Mouse (Mus musculus): Measurements from ENCODE around the gene Tex2. TPM values are rescaled to one million over a fixed set of nuclear protein-coding genes. Genes with fewer than 3 reads are reported as not detected.

Gene Tex2
- polyA plus RNA-seq, 1 experiment, result 33.0 TPM

GRCm38 (mm10) chr11:106507638-106508037, 105.6 kb downstream of the Tex2 start:
- Histone ChIP-seq H3K4me1 (ENCODE audit: control insufficient read depth, insufficient read depth, low read length) (0 out of 2 replicates have a peak, but pooled peaks cover 3% of the 10 kb centered on the region), H3K27me3 (replicated peaks; ENCODE audit: control insufficient read depth, insufficient read depth, low read length) (no peaks in the 10 kb centered on the region), H3K4me3 (ENCODE audit: insufficient read depth, low read depth, low read length) (no peak overlapping the region), H3K27ac (ENCODE audit: insufficient read depth, low read depth, low read length) (no peak overlapping the region), H3K36me3 (ENCODE audit: control insufficient read depth, insufficient read depth, low read length) (no peaks in the 10 kb centered on the region; the same call in 1 of the 2 replicates)
- no peak for TF ChIP-seq POLR2A (IDR thresholded peaks at IDR 0.05; ENCODE audit: low read depth, low read length)
- TF ChIP-seq CTCF (conservative IDR thresholded peaks at IDR 0.05; ENCODE audit: insufficient read depth, insufficient read length, low read depth, low read length), result no peak
- no peak for DNase-seq
- WGBS, result 83% methylated on average over 7 of the region's 7 CpGs

- DNase-seq, result no peak
- H3K4me1 ChIP-seq (ENCODE audit: control insufficient read depth, insufficient read depth, low read length), result no peaks in the 10 kb centered on the region
- 85% methylated on average over 6 of the region's 6 CpGs for WGBS
- H3K36me3 ChIP-seq (ENCODE audit: control insufficient read depth, insufficient read depth, low read length), result no peaks in the 10 kb centered on the region; the same call in 1 of the 2 replicates
- no peak overlapping the region for H3K27ac ChIP-seq (ENCODE audit: insufficient read depth, low read depth, low read length)
- no peak overlapping the region for H3K4me3 ChIP-seq (ENCODE audit: insufficient read depth, low read depth, low read length)
- H3K27me3 ChIP-seq (replicated peaks; ENCODE audit: control insufficient read depth, insufficient read depth, low read length), result no peaks in the 10 kb centered on the region
- TF ChIP-seq CTCF (conservative IDR thresholded peaks at IDR 0.05; ENCODE audit: insufficient read depth, insufficient read length, low read depth, low read length) (no peak), POLR2A (IDR thresholded peaks at IDR 0.05; ENCODE audit: low read depth, low read length) (no peak)
Measured at GRCm38 (mm10) chr11:106506211-106506610, 107.0 kb downstream of the Tex2 start.

GRCm38 (mm10) chr11:106504129-106504528, 109.1 kb downstream of the Tex2 start:
- Histone ChIP-seq H3K36me3 (ENCODE audit: control insufficient read depth, insufficient read depth, low read length) (no peaks in the 10 kb centered on the region), H3K27me3 (replicated peaks; ENCODE audit: control insufficient read depth, insufficient read depth, low read length) (no peaks in the 10 kb centered on the region), H3K4me3 (ENCODE audit: insufficient read depth, low read depth, low read length) (no peak overlapping the region), H3K4me1 (ENCODE audit: control insufficient read depth, insufficient read depth, low read length) (no peaks in the 10 kb centered on the region; the same call in 1 of the 2 replicates), H3K27ac (ENCODE audit: insufficient read depth, low read depth, low read length) (no peak overlapping the region)
- no peak for TF ChIP-seq POLR2A (IDR thresholded peaks at IDR 0.05; ENCODE audit: low read depth, low read length)
- TF ChIP-seq CTCF (conservative IDR thresholded peaks at IDR 0.05; ENCODE audit: insufficient read depth, insufficient read length, low read depth, low read length), result no peak
- no peak for DNase-seq

GRCm38 (mm10) chr11:106503425-106503717, 109.9 kb downstream of the Tex2 start:
- Histone ChIP-seq H3K4me1 (ENCODE audit: control insufficient read depth, insufficient read depth, low read length) (no peaks in the 10 kb centered on the region; the same call in 1 of the 2 replicates), H3K4me3 (ENCODE audit: insufficient read depth, low read depth, low read length) (no peak overlapping the region), H3K36me3 (ENCODE audit: control insufficient read depth, insufficient read depth, low read length) (no peaks in the 10 kb centered on the region), H3K27me3 (replicated peaks; ENCODE audit: control insufficient read depth, insufficient read depth, low read length) (no peaks in the 10 kb centered on the region), H3K27ac (ENCODE audit: insufficient read depth, low read depth, low read length) (no peak overlapping the region)
- no peak for DNase-seq
- WGBS, result 81% methylated on average over 4 of the region's 4 CpGs
- TF ChIP-seq POLR2A (IDR thresholded peaks at IDR 0.05; ENCODE audit: low read depth, low read length) (no peak), CTCF (conservative IDR thresholded peaks at IDR 0.05; ENCODE audit: insufficient read depth, insufficient read length, low read depth, low read length) (no peak)

- Histone ChIP-seq H3K36me3 (ENCODE audit: control insufficient read depth, insufficient read depth, low read length) (no peaks in the 10 kb centered on the region), H3K27me3 (replicated peaks; ENCODE audit: control insufficient read depth, insufficient read depth, low read length) (no peaks in the 10 kb centered on the region), H3K4me3 (ENCODE audit: insufficient read depth, low read depth, low read length) (no peak overlapping the region), H3K27ac (ENCODE audit: insufficient read depth, low read depth, low read length) (no peak overlapping the region), H3K4me1 (ENCODE audit: control insufficient read depth, insufficient read depth, low read length) (no peaks in the 10 kb centered on the region; the same call in 1 of the 2 replicates)
- 66% methylated on average over 13 of the region's 13 CpGs for WGBS
- TF ChIP-seq CTCF (conservative IDR thresholded peaks at IDR 0.05; ENCODE audit: insufficient read depth, insufficient read length, low read depth, low read length) (no peak), POLR2A (IDR thresholded peaks at IDR 0.05; ENCODE audit: low read depth, low read length) (no peak)
- no peak for DNase-seq
Measured at GRCm38 (mm10) chr11:106502631-106503424, 110.4 kb downstream of the Tex2 start.

GRCm38 (mm10) chr11:106502159-106502505, 111.1 kb downstream of the Tex2 start:
- H3K27ac ChIP-seq (ENCODE audit: insufficient read depth, low read depth, low read length), result no peak overlapping the region
- H3K4me3 ChIP-seq (ENCODE audit: insufficient read depth, low read depth, low read length), result no peak overlapping the region
- no peak for DNase-seq
- H3K36me3 ChIP-seq (ENCODE audit: control insufficient read depth, insufficient read depth, low read length), result no peaks in the 10 kb centered on the region
- no peaks in the 10 kb centered on the region for H3K27me3 ChIP-seq (replicated peaks; ENCODE audit: control insufficient read depth, insufficient read depth, low read length)
- H3K4me1 ChIP-seq (ENCODE audit: control insufficient read depth, insufficient read depth, low read length), result no peaks in the 10 kb centered on the region; the same call in 1 of the 2 replicates
- TF ChIP-seq CTCF (conservative IDR thresholded peaks at IDR 0.05; ENCODE audit: insufficient read depth, insufficient read length, low read depth, low read length), result no peak
- no peak for TF ChIP-seq POLR2A (IDR thresholded peaks at IDR 0.05; ENCODE audit: low read depth, low read length)

- DNase-seq, result peak; percentile 84
- TF ChIP-seq CTCF (conservative IDR thresholded peaks at IDR 0.05; ENCODE audit: insufficient read depth, insufficient read length, low read depth, low read length), result no peak
- TF ChIP-seq POLR2A (IDR thresholded peaks at IDR 0.05; ENCODE audit: low read depth, low read length), result no peak
- H3K27me3 ChIP-seq (replicated peaks; ENCODE audit: control insufficient read depth, insufficient read depth, low read length), result no peaks in the 10 kb centered on the region
- peak overlapping the region; percentile 68 for H3K27ac ChIP-seq (ENCODE audit: insufficient read depth, low read depth, low read length)
- 4% methylated on average over 22 of the region's 22 CpGs for WGBS
- no peaks in the 10 kb centered on the region for H3K36me3 ChIP-seq (ENCODE audit: control insufficient read depth, insufficient read depth, low read length)
- no peaks in the 10 kb centered on the region; the same call in 1 of the 2 replicates for H3K4me1 ChIP-seq (ENCODE audit: control insufficient read depth, insufficient read depth, low read length)
- peak overlapping the region; percentile 81 for H3K4me3 ChIP-seq (ENCODE audit: insufficient read depth, low read depth, low read length)
Measured at GRCm38 (mm10) chr11:106501308-106502158, 111.7 kb downstream of the Tex2 start.
